Mouse (Mus musculus) forebrain, postnatal 0 days (tissue): ENCODE results near the gene Hoxa10. TPM values are rescaled to one million over a fixed set of nuclear protein-coding genes. Genes with fewer than 3 reads are reported as not detected.

Source experiments
- ATAC-seq: fragments of 200-750 bp; cut with Nextera tagmentation; 2 replicates; pipeline ENCODE4 v1.8.0; 2017; ENCODE audit warnings: mild to moderate bottlenecking, moderate library complexity
- DNase-seq: peaks from one replicate; pipeline ENCODE4 v3.0.0-alpha.2; 2015
- H3K27ac ChIP-seq: fragments of 300-500 bp; sonication (generic); 2 replicates; pipeline ENCODE4 v1.5.1; 2014; ENCODE audit warnings: low read depth, mild to moderate bottlenecking, antibody characterized with exemption, low read length, moderate library complexity, mixed read lengths
- H3K27me3 ChIP-seq: fragments of 300-500 bp; sonication (generic); 2 replicates; pipeline ENCODE4 v1.6.1; 2014; ENCODE audit warnings: mild to moderate bottlenecking, low read length, mixed read lengths; ENCODE audit not compliant: insufficient read depth
- H3K36me3 ChIP-seq: fragments of 300-500 bp; sonication (generic); 2 replicates; pipeline ENCODE4 v1.6.1; 2014; ENCODE audit warnings: mild to moderate bottlenecking, moderate library complexity; ENCODE audit not compliant: insufficient read depth
- H3K4me1 ChIP-seq: fragments of 300-500 bp; sonication (generic); 2 replicates; pipeline ENCODE4 v1.6.1; 2014; ENCODE audit warnings: antibody characterized with exemption; ENCODE audit not compliant: insufficient read depth
- H3K4me2 ChIP-seq: fragments of 300-500 bp; sonication (generic); 2 replicates; pipeline ENCODE4 v1.6.1; 2014; ENCODE audit warnings: low read depth, mild to moderate bottlenecking, moderate library complexity
- H3K4me3 ChIP-seq: fragments of 300-500 bp; sonication (generic); 2 replicates; pipeline ENCODE4 v1.5.1; 2014; ENCODE audit warnings: low read depth, low read length, mixed read lengths
- H3K9ac ChIP-seq: fragments of 300-500 bp; sonication (generic); 2 replicates; pipeline ENCODE4 v1.6.1; 2014; ENCODE audit warnings: mild to moderate bottlenecking
- H3K9me3 ChIP-seq: fragments of 300-500 bp; sonication (generic); 2 replicates; pipeline ENCODE4 v1.6.1; 2016; ENCODE audit warnings: low read length
- CTCF ChIP-seq: sonication (generic); IDR thresholded peaks from 2 replicates; pipeline ENCODE4 v1.5.1; 2016; ENCODE audit warnings: antibody characterized with exemption, control low read depth, low read depth
- WGBS: fragments of 180-500 bp; shearing (Covaris S2); extraction: QIAGEN DNeasy Blood & Tissue Kit; methylation state at CpG from one replicate; pipeline ENCODE4 v1.1.7; 2014; 5-methylcytosine and 5-hydroxymethylcytosine counted together
- polyA plus RNA-seq: library from polyadenylated mRNA; unstranded; fragments of >200 nt; fragmentation: Nextera tagmentation; extraction: Ambion mirVana; gene quantifications from 2 replicates; pipeline ENCODE4 v1.2.1, GENCODE M21; 2015
- total RNA-seq: library from RNA; depleted of rRNA; stranded (reverse); fragments of >200 nt; gene quantifications from 2 replicates; pipeline ENCODE4 v1.2.3, GENCODE M21; 2014

Gene Hoxa10
- total and polyA plus RNA-seq, 2 experiments from 2014 or later: not detected

DNA sequence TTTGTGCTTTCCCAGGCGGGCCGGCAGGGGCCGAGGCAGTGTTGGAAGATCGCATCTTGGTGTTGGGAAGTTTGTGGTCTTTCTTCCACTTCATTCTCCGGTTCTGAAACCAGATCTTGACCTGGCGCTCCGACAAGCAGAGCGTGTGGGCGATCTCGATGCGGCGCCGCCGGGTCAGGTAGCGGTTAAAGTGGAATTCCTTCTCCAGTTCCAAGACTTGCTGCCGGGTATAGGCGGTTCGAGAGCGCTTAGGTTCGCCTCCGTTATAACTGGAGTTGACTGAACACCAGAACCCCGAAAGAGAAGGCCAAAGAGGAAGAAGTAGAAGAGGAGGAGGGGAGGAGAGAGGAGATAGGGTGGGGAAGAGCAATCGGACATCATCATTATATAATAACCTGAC, 50.2 kb downstream of the Hoxa10 start:
- H3K9ac ChIP-seq: no peak overlapping the region
- DNase-seq (no peak), ATAC-seq (no peak)
- H3K9me3 ChIP-seq: no peaks in the 10 kb centered on the region
- H3K4me2 ChIP-seq: no peak overlapping the region
- H3K27ac ChIP-seq: no peak overlapping the region
- H3K27me3 ChIP-seq: peaks cover 99% of the 10 kb centered on the region
- no peaks in the 10 kb centered on the region for H3K4me1 ChIP-seq
- TF ChIP-seq CTCF: no peak
- H3K4me3 ChIP-seq: no peak overlapping the region
- H3K36me3 ChIP-seq: no peaks in the 10 kb centered on the region
- under 1% methylated on average over 23 of the region's 23 CpGs for WGBS

GRCm38 (mm10) chr6:52189909-52190308, 50.7 kb downstream of the Hoxa10 start:
- no peak for ATAC-seq
- Histone ChIP-seq H3K4me1 (no peaks in the 10 kb centered on the region), H3K4me3 (no peak overlapping the region), H3K9me3 (no peaks in the 10 kb centered on the region), H3K9ac (no peak overlapping the region), H3K36me3 (no peaks in the 10 kb centered on the region), H3K27ac (no peak overlapping the region), H3K4me2 (no peak overlapping the region), H3K27me3 (peaks cover 99% of the 10 kb centered on the region)
- 3% methylated on average over 8 of the region's 8 CpGs for WGBS
- no peak for DNase-seq
- TF ChIP-seq CTCF: no peak

DNA sequence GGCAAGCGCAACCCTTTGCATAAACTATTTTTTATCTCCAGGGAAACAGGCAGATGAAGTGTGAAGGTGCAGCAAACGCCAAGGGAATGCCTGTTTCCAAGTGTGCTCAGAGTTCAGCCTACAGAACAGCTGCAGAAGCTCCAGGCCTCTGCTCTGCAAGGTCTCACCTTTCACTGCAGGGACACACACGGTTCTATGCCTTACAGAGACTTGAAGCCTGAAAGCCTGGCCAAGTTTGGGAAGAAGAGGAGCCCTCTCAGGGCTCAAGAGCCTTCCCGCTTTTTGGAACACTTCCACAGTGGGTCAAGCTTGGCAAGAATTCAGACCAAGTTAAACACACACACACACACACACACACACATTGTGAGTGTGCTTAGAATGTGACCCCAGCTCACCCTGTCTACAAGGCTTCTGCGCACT, 51.5 kb downstream of the Hoxa10 start:
- Histone ChIP-seq H3K9me3 (no peaks in the 10 kb centered on the region), H3K36me3 (no peaks in the 10 kb centered on the region), H3K4me2 (no peak overlapping the region), H3K27me3 (peaks cover 99% of the 10 kb centered on the region), H3K27ac (no peak overlapping the region), H3K4me1 (no peaks in the 10 kb centered on the region), H3K9ac (no peak overlapping the region), H3K4me3 (no peak overlapping the region)
- TF ChIP-seq CTCF: no peak
- WGBS: 5% methylated on average over 5 of the region's 5 CpGs
- no peak for DNase-seq
- no peak for ATAC-seq

GRCm38 (mm10) chr6:52186500-52186899, 54.2 kb downstream of the Hoxa10 start:
- H3K27ac ChIP-seq: no peak overlapping the region
- H3K4me1 ChIP-seq: no peaks in the 10 kb centered on the region
- 5% methylated on average over 1 of the region's 1 CpGs for WGBS
- H3K9ac ChIP-seq: no peak overlapping the region
- no peak overlapping the region for H3K4me2 ChIP-seq
- H3K36me3 ChIP-seq: no peaks in the 10 kb centered on the region
- DNase-seq (no peak), ATAC-seq (no peak)
- no peak overlapping the region for H3K4me3 ChIP-seq
- H3K27me3 ChIP-seq: peaks cover 100% of the 10 kb centered on the region
- TF ChIP-seq CTCF: no peak
- H3K9me3 ChIP-seq: no peaks in the 10 kb centered on the region

DNA sequence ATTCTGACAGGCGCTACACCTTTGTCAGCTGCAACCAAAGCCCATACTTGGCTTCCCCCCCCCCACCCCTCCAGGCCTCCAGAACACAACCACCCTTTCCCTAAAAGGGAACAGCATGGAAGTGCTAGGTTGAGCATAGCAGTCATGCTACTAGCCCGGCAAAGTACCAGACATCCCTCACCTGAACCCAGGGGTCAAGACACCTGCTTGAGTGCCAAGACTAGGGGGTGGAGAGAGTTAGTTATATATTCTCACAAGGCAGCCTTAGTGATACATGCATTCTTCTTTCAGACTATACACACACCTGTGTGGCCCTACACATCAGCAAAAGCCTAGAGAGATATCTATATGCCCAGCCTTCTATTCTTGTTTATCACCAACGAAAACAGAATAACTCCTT, 54.8 kb downstream of the Hoxa10 start:
- no peak for TF ChIP-seq CTCF
- H3K27me3 ChIP-seq: peaks cover 100% of the 10 kb centered on the region
- WGBS: 11% methylated on average over 3 of the region's 3 CpGs
- H3K36me3 ChIP-seq: no peaks in the 10 kb centered on the region
- H3K4me3 ChIP-seq: no peak overlapping the region
- DNase-seq (no peak), ATAC-seq (no peak)
- H3K9me3 ChIP-seq: no peaks in the 10 kb centered on the region
- H3K27ac ChIP-seq: no peak overlapping the region
- H3K4me2 ChIP-seq: no peak overlapping the region
- H3K9ac ChIP-seq: no peak overlapping the region
- no peaks in the 10 kb centered on the region for H3K4me1 ChIP-seq

GRCm38 (mm10) chr6:52185222-52185621, 55.4 kb downstream of the Hoxa10 start:
- H3K4me2 ChIP-seq: no peak overlapping the region
- no peak overlapping the region for H3K27ac ChIP-seq
- no peak overlapping the region for H3K4me3 ChIP-seq
- WGBS: 1% methylated on average over 19 of the region's 19 CpGs
- H3K9me3 ChIP-seq: no peaks in the 10 kb centered on the region
- DNase-seq: no peak
- TF ChIP-seq CTCF: no peak
- H3K9ac ChIP-seq: no peak overlapping the region
- H3K36me3 ChIP-seq: no peaks in the 10 kb centered on the region
- peaks cover 100% of the 10 kb centered on the region for H3K27me3 ChIP-seq
- no peaks in the 10 kb centered on the region for H3K4me1 ChIP-seq
- ATAC-seq: no peak

DNA sequence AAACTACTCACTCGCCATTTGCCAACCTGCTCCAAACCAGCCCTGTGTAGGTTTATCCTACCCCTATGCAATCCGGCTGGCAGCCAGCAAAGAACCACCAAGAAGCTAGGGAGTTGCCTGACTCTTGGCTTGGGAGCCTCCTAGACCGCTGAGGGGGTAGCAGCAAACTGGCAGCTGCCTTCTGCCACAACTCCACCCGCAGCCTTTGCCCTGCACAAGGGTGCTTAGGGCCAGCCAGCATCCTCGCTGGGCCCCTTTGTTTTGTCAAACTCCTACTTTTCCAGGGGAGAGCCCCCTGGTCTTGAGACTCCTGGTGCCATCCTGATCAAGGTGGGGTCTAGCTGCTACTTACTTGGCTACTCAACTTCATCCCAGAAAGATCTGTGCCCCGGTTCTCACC, 56.0 kb downstream of the Hoxa10 start:
- TF ChIP-seq CTCF: no peak
- no peak overlapping the region for H3K4me2 ChIP-seq
- 1% methylated on average over 6 of the region's 6 CpGs for WGBS
- H3K9me3 ChIP-seq: no peaks in the 10 kb centered on the region
- no peak overlapping the region for H3K27ac ChIP-seq
- H3K9ac ChIP-seq: no peak overlapping the region
- DNase-seq (no peak), ATAC-seq (no peak)
- H3K4me3 ChIP-seq: no peak overlapping the region
- H3K4me1 ChIP-seq: no peaks in the 10 kb centered on the region
- no peaks in the 10 kb centered on the region for H3K36me3 ChIP-seq
- peaks cover 100% of the 10 kb centered on the region for H3K27me3 ChIP-seq
